8 mouse cellular contexts compared by ENCODE assay signal in the genomic region with DNA sequence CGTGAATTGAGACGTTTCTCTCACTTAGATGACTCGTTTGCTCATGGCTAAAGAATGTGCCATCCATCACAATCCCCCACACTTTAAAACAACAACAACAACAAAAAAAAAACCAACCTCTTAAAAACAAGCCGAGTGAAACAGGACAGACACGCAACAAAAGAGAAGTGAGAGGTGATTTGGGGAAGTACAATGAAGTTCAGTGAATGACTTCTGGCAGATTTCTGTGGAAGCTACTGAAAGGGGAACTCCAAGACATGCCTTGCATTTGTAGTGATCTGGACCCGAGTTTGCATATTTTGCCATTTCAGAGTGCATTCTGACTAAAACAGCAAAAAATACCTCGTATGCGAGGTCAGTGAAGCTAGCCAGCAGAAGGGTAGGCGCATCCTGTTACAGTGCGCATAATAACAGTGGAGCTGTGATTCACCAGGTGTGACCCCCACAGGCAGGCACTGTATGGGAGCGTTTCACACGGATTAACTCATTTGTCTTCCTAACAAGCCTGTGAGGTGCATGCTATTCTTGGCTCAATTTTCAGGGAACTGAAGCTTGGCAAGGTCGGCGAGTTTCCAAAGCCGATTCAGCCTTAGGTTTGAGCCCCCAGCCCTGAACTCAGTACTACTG. TPM values are rescaled to one million over a fixed set of nuclear protein-coding genes. Genes with fewer than 3 reads are reported as not detected.
DNase-seq lines count a peak whose midpoint lies in the region; ATAC-seq and TF ChIP-seq lines count a peak whose summit lies in the region.
"Had no signal": no experiment of that assay in that cellular context is flagged by ENCODE, and none has a peak within 500 bp of the region (broad histone marks: within the 10 kb centered on the region; RNA-seq: fewer than 3 reads in every experiment).

No protein-coding gene starts in this region.

- H3K79me2 ChIP-seq in MEL (ENCODE audit: control insufficient read depth, insufficient read depth, low read length, poor library complexity) = no peaks in the 10 kb centered on the region

- WGBS in kidney, embryonic 14.5 days = 13% methylated on average over 15 of the region's 15 CpGs
- WGBS in embryonic facial prominence, embryonic 15.5 days = 22% methylated on average over 15 of the region's 15 CpGs

- no peak for TF ChIP-seq CTCF in MEL (IDR thresholded peaks at IDR 0.05 in 2 of 3, conservative IDR thresholded peaks at IDR 0.05 in 1 of 3; ENCODE audit: control insufficient read depth in 1 of 3, insufficient read depth in 1 of 3, low read depth in 2 of 3, low read length in 3 of 3, poor library complexity in 1 of 3, severe bottlenecking in 1 of 3)

- no peak overlapping the region for H3K9ac ChIP-seq in kidney, embryonic 14.5 days (ENCODE audit: low read depth, low read length)
- peak overlapping the region; percentile 25; the same call in 1 of the 2 replicates for H3K9ac ChIP-seq in MEL (ENCODE audit: control insufficient read depth, low read depth, low read length, poor library complexity, severe bottlenecking)
- H3K9ac ChIP-seq in embryonic facial prominence, embryonic 15.5 days = no peak overlapping the region

- no peak overlapping the region for H3K4me3 ChIP-seq in kidney, embryonic 14.5 days (ENCODE audit: low read length)
- H3K4me3 ChIP-seq in MEL (ENCODE audit: control insufficient read depth in 1 of 2, insufficient read depth in 1 of 2, low read depth in 2 of 2, low read length in 2 of 2) = peak overlapping the region; percentile 34 to 52
- no peak overlapping the region for H3K4me3 ChIP-seq in embryonic facial prominence, embryonic 15.5 days (replicated peaks)

- H3K27me3 ChIP-seq in kidney, embryonic 14.5 days (ENCODE audit: control insufficient read depth, insufficient read depth, low read length) = no peaks in the 10 kb centered on the region
- H3K27me3 ChIP-seq in MEL (ENCODE audit: control insufficient read depth in 1 of 2, insufficient read depth in 2 of 2, low read length in 2 of 2) = no peaks in the 10 kb centered on the region
- no peaks in the 10 kb centered on the region for H3K27me3 ChIP-seq in embryonic facial prominence, embryonic 15.5 days

- no peaks in the 10 kb centered on the region for H3K9me3 ChIP-seq in kidney, embryonic 14.5 days (ENCODE audit: control insufficient read depth, low read length)
- no peaks in the 10 kb centered on the region for H3K9me3 ChIP-seq in MEL (replicated peaks; ENCODE audit: insufficient read depth, low read length)
- no peaks in the 10 kb centered on the region for H3K9me3 ChIP-seq in embryonic facial prominence, embryonic 15.5 days (replicated peaks)

- peaks cover 8% of the 10 kb centered on the region for H3K4me1 ChIP-seq in kidney, embryonic 14.5 days (ENCODE audit: control insufficient read depth, insufficient read depth, low read length)
- H3K4me1 ChIP-seq in MEL (ENCODE audit: control insufficient read depth in 1 of 2, insufficient read depth in 2 of 2, low read length in 2 of 2) = peaks cover 0 to 19% of the 10 kb centered on the region in 2 experiments
- 0 out of 2 replicates have a peak, but pooled peaks cover 6% of the 10 kb centered on the region for H3K4me1 ChIP-seq in embryonic facial prominence, embryonic 15.5 days

- no peaks in the 10 kb centered on the region for H3K36me3 ChIP-seq in kidney, embryonic 14.5 days (ENCODE audit: control insufficient read depth, insufficient read depth, low read length)
- H3K36me3 ChIP-seq in MEL (ENCODE audit: control insufficient read depth in 1 of 2, insufficient read depth in 2 of 2, low read length in 2 of 2) = peaks cover 0 to 11% of the 10 kb centered on the region in 2 experiments; a peak in 2 of 4 replicates
- no peaks in the 10 kb centered on the region for H3K36me3 ChIP-seq in embryonic facial prominence, embryonic 15.5 days

- TF ChIP-seq POLR2A in MEL (IDR thresholded peaks at IDR 0.05; ENCODE audit: control insufficient read depth in 1 of 2, insufficient read depth in 1 of 2, low read depth in 1 of 2, low read length in 2 of 2, poor library complexity in 1 of 2) = no peak

- no peak for DNase-seq in kidney, postnatal 25 days
- peak; percentile 84 for DNase-seq in MEL (ENCODE audit: low read depth, low spot score)
- peak; percentile 35 to 49 for DNase-seq in monocyte, adult 2 months (ENCODE audit: low read depth in 1 of 2, low spot score in 2 of 2)
- DNase-seq in ovary, postnatal 10 days (ENCODE audit: low spot score) = no peak
- DNase-seq in ovary, adult 18-20 months (ENCODE audit: low spot score) = no peak
- DNase-seq: cerebellum, adult 9-10 months had no signal

- peak overlapping the region; percentile 9; the same call in 1 of the 2 replicates for H3K4me2 ChIP-seq in kidney, embryonic 14.5 days (replicated peaks; ENCODE audit: low read depth, low read length)
- H3K4me2 ChIP-seq in embryonic facial prominence, embryonic 15.5 days (replicated peaks) = 0 out of 2 replicates have a peak overlapping the region, but pooled peaks have one; percentile 3

- no peak overlapping the region for H3K27ac ChIP-seq in kidney, embryonic 14.5 days (ENCODE audit: low read depth, low read length)
- peak overlapping the region; percentile 19; the same call in 1 of the 2 replicates for H3K27ac ChIP-seq in MEL (ENCODE audit: control insufficient read depth, low read depth, low read length)
- H3K27ac ChIP-seq in embryonic facial prominence, embryonic 15.5 days (replicated peaks) = no peak overlapping the region

- TF ChIP-seq RAD21 in MEL (IDR thresholded peaks at IDR 0.05; ENCODE audit: low read depth, low read length) = no peak

- peak in 1 of 2 experiments; percentile 61; a peak in 1 of 4 replicates for TF ChIP-seq EP300 in MEL (IDR thresholded peaks at IDR 0.05; ENCODE audit: low read depth in 1 of 2, low read length in 2 of 2)

- peak; percentile 88 for ATAC-seq in kidney, embryonic 14.5 days (ENCODE audit: low FRiP score, low TSS enrichment)
- no peak for ATAC-seq in embryonic facial prominence, embryonic 15.5 days (ENCODE audit: insufficient number of reproducible peaks, low FRiP score, low TSS enrichment, low read depth)

TF ChIP-seq in MEL, 35 proteins besides CTCF, POLR2A, EP300 and RAD21:
- TF ChIP-seq TCF12 (IDR thresholded peaks at IDR 0.05; ENCODE audit: low read depth, low read length) (peak; percentile 11; the same call in 1 of the 2 replicates), E2F4 (IDR thresholded peaks at IDR 0.05; ENCODE audit: borderline replicate concordance, low read depth, low read length) (no peak), NELFE (IDR thresholded peaks at IDR 0.05; ENCODE audit: low read depth, low read length) (no peak), ETS1 (IDR thresholded peaks at IDR 0.05; ENCODE audit: low read depth, low read length) (peak; percentile 28; the same call in 1 of the 2 replicates), SMC3 (IDR thresholded peaks at IDR 0.05; ENCODE audit: low read depth, low read length) (peak; percentile 12; the same call in 1 of the 2 replicates), MXI1 (IDR thresholded peaks at IDR 0.05; ENCODE audit: low read depth, low read length) (peak; percentile 50; the same call in 1 of the 2 replicates), TBP (IDR thresholded peaks at IDR 0.05; ENCODE audit: low read depth, low read length) (0 out of 2 replicates have a peak, but pooled peaks have one; percentile 21), MYC (IDR thresholded peaks at IDR 0.05; ENCODE audit: low read depth, low read length) (peak; percentile 56; the same call in 1 of the 2 replicates), HCFC1 (IDR thresholded peaks at IDR 0.05; ENCODE audit: low read depth, low read length) (no peak), SIN3A (IDR thresholded peaks at IDR 0.05; ENCODE audit: low read length) (peak; percentile 60), ZMIZ1 (IDR thresholded peaks at IDR 0.05; ENCODE audit: low read depth, low read length) (no peak), CHD2 (IDR thresholded peaks at IDR 0.05; ENCODE audit: low read length) (no peak), ZNF384 (IDR thresholded peaks at IDR 0.05; ENCODE audit: low read depth, low read length) (peak; percentile 68), ZKSCAN1 (IDR thresholded peaks at IDR 0.05; ENCODE audit: low read depth, low read length) (no peak), ELF1 (IDR thresholded peaks at IDR 0.05; ENCODE audit: low read depth, low read length) (no peak), RCOR1 (IDR thresholded peaks at IDR 0.05; ENCODE audit: low read depth, low read length) (peak; percentile 94)

RNA-seq across cellular contexts. Expression of a gene that starts 17.4 kb away (rescaled TPM):
- 9.7 and 10.9 TPM in 2 replicates for polyA plus RNA-seq in kidney, embryonic 14.5 days (2014; fragmentation: Nextera tagmentation; extraction: Ambion mirVana)
- 10.8 and 11.2 TPM in 2 replicates for total RNA-seq in MEL (2012; rRNA removed)
- polyA plus RNA-seq in MEL (2012; ENCODE audit: insufficient read depth in 1 of 2, insufficient read length in 2 of 2, low read depth in 1 of 2, low replicate concordance in 2 of 2, missing spikeins in 1 of 2) = 10 to 100 TPM in 1 of 2 experiments, not detected in 1; 16.3 TPM
- polyA plus RNA-seq in embryonic facial prominence, embryonic 15.5 days (2015; fragmentation: Nextera tagmentation; extraction: Ambion mirVana) = 14.4 and 14.6 TPM in 2 replicates

Comparison
In these comparisons a context has a peak if more than half of its experiments do, and no peak if none do; other contexts are left out.
1. H3K4me3 ChIP-seq: peak in MEL (2 of 2); none in kidney, embryonic 14.5 days (single experiment) and embryonic facial prominence, embryonic 15.5 days (single experiment).
2. DNase-seq: peak in MEL (single experiment) and monocyte, adult 2 months (2 of 2); none in kidney, postnatal 25 days (0 of 2), ovary, postnatal 10 days (single experiment) and ovary, adult 18-20 months (single experiment).